Mouse (Mus musculus) lung, postnatal 25 days (tissue): ENCODE data around the gene Zfp426.
A peak's percentile ranks its signal among the peaks of the same experiment; 100 is the strongest.

Experiments used
- DNase-seq: peaks from one replicate; pipeline ENCODE4 v3.0.0; 2022; ENCODE audit warnings: low spot score

The Zfp426 gene

DNA sequence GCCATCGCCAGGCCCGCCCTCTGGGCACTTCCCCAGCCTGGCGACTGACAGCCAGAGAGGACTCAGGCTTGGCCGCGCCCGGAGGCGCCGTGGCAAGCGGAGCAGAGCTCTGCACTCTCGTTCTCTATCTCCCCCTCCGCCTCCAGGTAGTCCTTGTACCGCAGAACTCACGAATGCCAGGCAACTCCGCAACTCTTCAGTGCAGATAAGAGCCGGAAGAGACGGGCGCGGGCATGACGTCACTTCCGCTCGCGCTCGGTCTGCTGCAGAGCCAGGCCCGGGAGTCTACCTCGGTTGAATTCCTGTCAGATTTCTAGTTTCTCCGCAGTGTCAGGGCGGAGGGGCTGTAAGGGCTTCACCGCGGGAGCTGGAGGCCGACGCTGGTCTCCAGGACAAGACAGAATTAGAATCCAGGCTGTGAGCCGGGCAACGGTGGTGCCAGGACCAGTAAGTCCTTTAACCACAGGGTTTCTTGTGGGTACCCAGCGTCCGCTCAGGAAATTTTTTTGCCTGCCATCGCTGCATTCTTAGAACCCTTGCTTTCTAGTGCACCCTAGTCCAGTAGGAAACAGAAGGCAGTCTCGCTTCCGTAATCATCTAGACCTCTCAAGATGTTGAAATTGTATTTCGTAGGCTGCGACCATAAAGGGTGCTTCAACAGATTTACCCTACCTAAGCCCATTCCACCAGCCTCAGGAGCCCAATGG is at the start of gene Zfp426:
Gene Zfp426, minus strand, starts transcription at position 220 of the 707 bp plus-strand sequence.
- peak; percentile 90 for DNase-seq

GRCm38 (mm10) chr9:20536598-20536997 is 44.1 kb upstream of the Zfp426 start:
- no peak for DNase-seq

GRCm38 (mm10) chr9:20534326-20534926 is 41.9 kb upstream of the Zfp426 start:
- no peak for DNase-seq

- peak; percentile 92 for DNase-seq
Measured at GRCm38 (mm10) chr9:20521306-20521957, 28.9 kb upstream of the Zfp426 start, which contains the start of gene Zfp266. Gene Zfp266, minus strand, starts transcription at chr9:20521417.

- no peak for DNase-seq
Measured at GRCm38 (mm10) chr9:20520531-20521210, 28.1 kb upstream of the Zfp426 start.

DNA sequence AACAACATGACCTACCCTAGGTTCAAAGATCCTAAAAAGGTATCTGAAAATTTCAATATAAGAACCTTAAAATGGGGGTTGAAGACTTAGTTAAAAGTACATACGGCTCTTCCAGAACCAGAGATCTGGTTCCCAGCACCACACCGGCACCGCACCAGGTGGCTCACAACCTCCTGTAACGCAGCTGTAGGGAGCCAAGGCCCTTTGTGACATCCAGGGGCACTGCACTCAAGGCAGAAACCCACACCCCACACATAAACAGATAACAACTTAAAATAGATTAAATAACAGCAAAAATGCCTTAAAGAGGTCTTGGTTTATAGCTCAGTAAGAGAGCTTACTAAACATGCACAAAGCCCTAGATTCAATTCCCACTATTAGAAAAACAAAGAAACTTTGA is 27.4 kb upstream of the Zfp426 start:
- no peak for DNase-seq

DNA sequence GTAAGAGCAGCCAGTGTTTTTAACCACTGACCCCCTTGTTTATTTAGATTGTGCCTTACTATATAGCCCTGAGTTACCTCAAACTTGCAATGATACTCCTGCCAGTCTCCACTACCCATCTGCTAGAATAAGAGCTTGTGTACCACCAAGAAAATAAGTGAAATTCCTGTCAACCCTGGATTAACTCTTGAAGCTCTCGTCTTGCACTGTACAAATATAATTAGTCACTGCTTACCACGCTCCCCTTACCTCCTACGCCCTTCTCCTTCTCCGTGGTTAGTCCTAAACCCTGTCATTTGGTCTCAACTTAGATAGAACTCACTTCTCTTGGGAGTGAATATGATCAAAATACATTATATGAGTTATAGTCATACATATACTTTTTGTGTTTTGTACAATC is 26.2 kb upstream of the Zfp426 start:
- no peak for DNase-seq

DNA sequence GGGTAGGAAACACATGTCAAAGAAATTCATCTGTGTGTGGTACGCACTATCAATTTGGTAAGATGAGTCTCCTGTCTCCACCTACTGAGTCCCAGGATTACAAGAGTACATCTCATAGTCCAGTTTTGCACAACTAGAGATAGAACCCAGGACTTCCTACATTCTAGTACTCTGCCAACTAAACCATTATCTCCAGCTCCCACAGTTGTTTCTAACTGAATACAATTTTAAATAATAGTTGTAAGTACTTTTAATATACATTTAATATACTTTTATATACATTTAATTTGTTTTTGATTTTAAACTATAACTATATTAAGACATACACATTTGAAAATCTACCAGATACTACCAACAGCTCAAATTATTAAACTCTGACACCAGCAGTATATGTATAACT is 25.2 kb upstream of the Zfp426 start:
- DNase-seq = no peak

DNA sequence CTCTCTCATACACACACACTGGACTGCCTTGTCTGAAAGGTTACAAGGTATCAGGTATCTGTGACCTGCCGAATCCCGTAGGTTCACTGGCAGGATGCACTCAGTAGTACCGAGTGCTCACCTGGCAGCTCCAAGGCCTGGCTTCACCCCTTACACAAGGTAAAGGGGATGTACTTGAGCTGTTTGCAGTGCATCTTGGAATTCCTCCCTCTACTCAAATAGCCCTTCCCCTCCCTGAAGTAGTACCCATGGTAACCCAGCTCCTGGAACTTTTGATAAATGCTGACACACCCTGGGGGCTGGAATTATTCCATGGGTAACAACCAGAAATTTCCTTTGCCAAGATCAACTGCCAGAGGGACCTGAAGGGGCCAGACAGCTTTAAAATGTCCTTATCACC is 21.5 kb upstream of the Zfp426 start:
- peak; percentile 83 for DNase-seq

- DNase-seq = no peak
Measured at GRCm38 (mm10) chr9:20512714-20513113, 20.2 kb upstream of the Zfp426 start.

- DNase-seq = no peak
Measured at GRCm38 (mm10) chr9:20511645-20512044, 19.1 kb upstream of the Zfp426 start.

GRCm38 (mm10) chr9:20510346-20510745 is 17.8 kb upstream of the Zfp426 start:
- DNase-seq = no peak

DNA sequence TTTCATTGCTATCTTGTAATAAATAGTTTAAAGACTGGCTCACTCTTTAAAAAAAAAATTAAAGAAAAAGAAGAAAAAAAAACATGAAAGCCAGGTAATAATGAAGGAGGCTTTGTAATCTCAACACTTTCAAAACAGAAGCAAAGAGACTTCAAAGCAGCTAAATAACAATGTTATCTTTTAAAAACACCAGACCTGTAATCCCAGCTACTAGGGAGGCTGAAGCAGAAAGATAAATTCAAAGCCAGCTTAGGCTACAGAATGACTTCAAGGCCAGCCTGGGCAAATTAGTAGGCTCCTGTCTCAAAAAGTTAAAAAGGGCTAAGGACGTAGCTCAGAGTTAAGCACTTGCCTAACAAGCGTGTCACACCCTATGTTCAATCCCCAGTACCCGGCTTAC is 17.1 kb upstream of the Zfp426 start:
- no peak for DNase-seq

GRCm38 (mm10) chr9:20504801-20505200 is 12.3 kb upstream of the Zfp426 start:
- no peak for DNase-seq

- DNase-seq = no peak
Measured at GRCm38 (mm10) chr9:20493281-20493680, 735 bp upstream of the Zfp426 start.

GRCm38 (mm10) chr9:20491858-20492526 is 554 bp downstream of the Zfp426 start:
- DNase-seq = no peak

- DNase-seq = no peak
Measured at GRCm38 (mm10) chr9:20489536-20489935, 3.0 kb downstream of the Zfp426 start.

GRCm38 (mm10) chr9:20479396-20479795 is 13.2 kb downstream of the Zfp426 start:
- DNase-seq = no peak

DNA sequence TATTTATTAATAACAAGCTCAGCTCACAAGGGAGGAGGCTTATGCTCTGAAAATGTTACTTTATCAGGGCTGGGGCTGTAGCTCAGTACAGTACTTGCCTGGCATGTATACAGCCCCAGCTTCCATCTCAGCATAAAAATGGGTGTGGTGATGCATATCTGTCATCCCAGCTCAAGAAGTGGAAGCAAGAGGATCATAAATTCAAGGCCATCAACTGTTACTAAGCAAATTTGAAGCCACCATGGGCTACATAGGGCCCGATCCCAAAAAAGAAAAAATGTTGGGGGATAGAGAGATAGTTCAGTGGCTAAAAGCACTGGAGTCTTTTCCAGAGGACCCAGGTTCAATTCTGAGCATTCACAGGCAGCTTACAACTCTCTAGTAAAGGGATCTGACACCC is 15.9 kb downstream of the Zfp426 start:
- DNase-seq = no peak

DNA sequence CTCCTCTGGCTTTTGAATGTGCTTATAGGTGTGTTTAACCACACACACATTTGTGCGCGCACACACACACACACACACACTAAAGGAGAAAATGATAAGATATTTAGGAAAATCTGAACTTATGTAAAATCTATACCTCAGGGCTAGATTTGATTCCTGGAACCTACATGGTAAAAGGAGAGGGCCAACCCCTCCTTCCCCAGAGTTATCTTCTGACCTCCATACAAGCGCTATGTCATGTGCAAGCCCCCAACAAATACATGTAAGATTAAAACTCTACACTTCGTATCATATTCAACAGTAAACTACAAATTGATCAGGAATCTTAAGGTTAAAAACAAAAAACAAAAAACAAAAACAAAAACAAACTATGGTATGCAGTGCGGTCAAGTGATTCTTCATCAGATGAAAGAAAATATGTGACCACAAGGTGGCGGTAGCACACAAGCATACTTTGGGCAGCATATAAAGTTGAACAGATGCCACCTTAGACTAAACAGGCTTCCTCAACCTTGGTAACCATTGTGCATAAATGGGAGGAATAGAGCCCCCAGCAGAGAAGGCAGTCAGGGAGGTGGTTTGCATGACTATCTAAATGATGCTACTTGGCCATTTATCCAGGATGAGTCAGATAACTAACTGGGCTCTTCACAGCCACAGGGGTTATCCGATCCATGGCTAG is 25.6 kb downstream of the Zfp426 start:
- peak; percentile 69 for DNase-seq
